Mouse (Mus musculus): ENCODE measurements around the gene Hmgxb4. TPM values are rescaled to one million over a fixed set of nuclear protein-coding genes. Genes with fewer than 3 reads are reported as not detected.
"Not testable (repeated sequence)": the region's sequence is repeated elsewhere in the genome, so short reads cannot be mapped to it uniquely, and the experiment has no call there.

Gene Hmgxb4
- 51.1 and 51.2 TPM in 2 replicates for polyA plus RNA-seq (2015; fragmentation: Nextera tagmentation; extraction: Ambion mirVana)

GRCm38 (mm10) chr8:74993081-74993474, at the start of gene Hmgxb4:
TSS of gene Hmgxb4 (plus strand) at chr8:74993356.
- 11% methylated on average over 8 of the region's 8 CpGs for WGBS
- Histone ChIP-seq H3K27ac (peak within 1 kb of the TSS; percentile 96), H3K4me2 (peak within 1 kb of the TSS; percentile 66), H3K4me3 (peak within 1 kb of the TSS; percentile 90), H3K9me3 (replicated peaks) (no peaks in the 10 kb centered on the region), H3K27me3 (0 out of 2 replicates have a peak, but pooled peaks cover 6% of the 10 kb centered on the region), H3K4me1 (peaks cover 15% of the 10 kb centered on the region), H3K36me3 (ENCODE audit: poor library complexity, severe bottlenecking) (no peaks in the 10 kb centered on the region), H3K9ac (peak within 1 kb of the TSS; percentile 98)
- ATAC-seq = peak; percentile 20

GRCm38 (mm10) chr8:74949445-74949844, 43.7 kb upstream of the Hmgxb4 start:
- Histone ChIP-seq H3K27me3 (no peaks in the 10 kb centered on the region), H3K9me3 (replicated peaks) (no peaks in the 10 kb centered on the region), H3K4me1 (no peaks in the 10 kb centered on the region), H3K27ac (no peak overlapping the region), H3K9ac (no peak overlapping the region), H3K36me3 (ENCODE audit: poor library complexity, severe bottlenecking) (no peaks in the 10 kb centered on the region), H3K4me3 (no peak overlapping the region), H3K4me2 (no peak overlapping the region)
- ATAC-seq = no peak
- 92% methylated on average over 1 of the region's 1 CpGs for WGBS

DNA sequence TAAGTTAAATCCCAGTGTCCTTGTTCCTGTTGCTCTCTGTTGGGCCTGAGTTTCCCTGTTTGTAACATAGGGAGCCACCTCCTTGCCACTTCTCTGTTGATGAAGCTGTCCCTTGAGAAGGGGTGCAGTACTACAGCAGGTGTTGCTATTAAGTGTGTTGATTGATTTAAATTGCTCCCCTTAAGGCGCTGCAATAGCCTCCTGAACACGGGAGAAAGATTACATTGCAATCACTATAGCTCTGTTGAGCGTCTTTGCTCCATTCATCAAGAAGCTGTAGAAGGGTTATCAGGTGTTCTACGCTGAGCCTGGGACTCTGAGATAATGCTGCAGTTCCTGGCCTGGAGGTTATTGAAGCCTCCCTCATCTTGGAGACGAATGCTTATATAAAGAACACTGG, 29.2 kb upstream of the Hmgxb4 start:
- Histone ChIP-seq H3K27me3 (no peaks in the 10 kb centered on the region), H3K4me2 (no peak overlapping the region), H3K4me3 (no peak overlapping the region), H3K4me1 (no peaks in the 10 kb centered on the region), H3K36me3 (ENCODE audit: poor library complexity, severe bottlenecking) (no peaks in the 10 kb centered on the region), H3K9me3 (replicated peaks) (no peaks in the 10 kb centered on the region), H3K9ac (no peak overlapping the region), H3K27ac (no peak overlapping the region)
- no peak for ATAC-seq
- 82% methylated on average over 5 of the region's 5 CpGs for WGBS

DNA sequence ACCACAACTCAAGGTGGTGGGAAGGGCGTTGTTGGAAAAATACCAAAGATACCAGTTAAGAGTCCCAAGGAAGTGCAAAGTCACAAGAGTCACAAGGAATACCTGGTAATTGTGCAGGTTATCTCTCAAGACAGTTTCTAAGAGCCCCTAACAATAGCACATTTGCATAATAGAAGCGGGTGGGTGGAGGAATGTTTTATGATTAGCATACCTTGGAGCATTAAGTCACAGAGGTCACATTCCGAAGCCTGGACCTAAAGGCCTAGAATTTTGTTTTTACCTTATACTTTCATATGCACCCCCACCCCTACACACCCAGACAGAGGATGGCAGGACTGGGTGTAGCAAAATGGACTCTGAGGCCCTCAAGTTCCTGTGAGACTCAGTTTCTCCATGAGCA, 22.9 kb upstream of the Hmgxb4 start:
- not testable (repeated sequence) for H3K36me3 ChIP-seq (ENCODE audit: poor library complexity, severe bottlenecking); H3K4me1 ChIP-seq; H3K27ac ChIP-seq; H3K27me3 ChIP-seq; H3K4me2 ChIP-seq; ATAC-seq; H3K4me3 ChIP-seq; H3K9me3 ChIP-seq (replicated peaks); H3K9ac ChIP-seq
- WGBS = 87% methylated on average over 3 of the region's 3 CpGs

DNA sequence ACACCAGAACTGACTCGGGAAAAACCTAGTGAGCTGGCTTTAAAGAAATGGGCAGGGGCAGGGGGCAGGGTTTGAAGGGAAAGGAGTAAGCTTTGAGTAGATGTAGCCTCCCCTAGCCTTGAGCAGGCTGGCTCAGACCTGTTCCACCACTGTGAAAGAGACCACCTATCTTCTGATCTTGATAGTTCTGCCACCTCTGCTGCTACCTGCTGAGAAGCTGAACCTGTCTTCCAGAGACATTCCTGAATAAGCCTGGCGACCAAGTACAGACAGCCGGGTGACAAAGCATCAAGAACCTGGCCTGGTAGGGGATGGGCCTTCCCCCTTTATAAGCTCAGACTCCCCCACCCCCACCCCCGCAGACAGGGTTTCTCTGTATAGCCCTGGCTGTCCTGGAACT, 21.5 kb upstream of the Hmgxb4 start:
- Histone ChIP-seq H3K9ac (no peak overlapping the region), H3K9me3 (replicated peaks) (no peaks in the 10 kb centered on the region), H3K27ac (no peak overlapping the region), H3K27me3 (no peaks in the 10 kb centered on the region), H3K4me3 (no peak overlapping the region), H3K36me3 (ENCODE audit: poor library complexity, severe bottlenecking) (no peaks in the 10 kb centered on the region), H3K4me2 (no peak overlapping the region), H3K4me1 (0 out of 2 replicates have a peak, but pooled peaks cover 5% of the 10 kb centered on the region)
- WGBS = 83% methylated on average over 4 of the region's 4 CpGs
- ATAC-seq = no peak

GRCm38 (mm10) chr8:74972322-74972883, 20.8 kb upstream of the Hmgxb4 start:
- Histone ChIP-seq H3K36me3 (ENCODE audit: poor library complexity, severe bottlenecking) (no peaks in the 10 kb centered on the region), H3K27ac (no peak overlapping the region), H3K4me2 (no peak overlapping the region), H3K4me1 (0 out of 2 replicates have a peak, but pooled peaks cover 5% of the 10 kb centered on the region), H3K9me3 (replicated peaks) (no peaks in the 10 kb centered on the region), H3K4me3 (no peak overlapping the region), H3K9ac (no peak overlapping the region), H3K27me3 (no peaks in the 10 kb centered on the region)
- 84% methylated on average over 7 of the region's 7 CpGs for WGBS
- no peak for ATAC-seq

- Histone ChIP-seq H3K9ac (no peak overlapping the region), H3K27me3 (no peaks in the 10 kb centered on the region), H3K9me3 (replicated peaks) (no peaks in the 10 kb centered on the region), H3K36me3 (ENCODE audit: poor library complexity, severe bottlenecking) (no peaks in the 10 kb centered on the region), H3K4me3 (no peak overlapping the region), H3K4me2 (no peak overlapping the region), H3K4me1 (0 out of 2 replicates have a peak, but pooled peaks cover 5% of the 10 kb centered on the region), H3K27ac (no peak overlapping the region)
- peak; percentile 67 for ATAC-seq
- 59% methylated on average over 8 of the region's 8 CpGs for WGBS
These were observed 19.9 kb upstream of the Hmgxb4 start for GRCm38 (mm10) chr8:74973121-74973869.

DNA sequence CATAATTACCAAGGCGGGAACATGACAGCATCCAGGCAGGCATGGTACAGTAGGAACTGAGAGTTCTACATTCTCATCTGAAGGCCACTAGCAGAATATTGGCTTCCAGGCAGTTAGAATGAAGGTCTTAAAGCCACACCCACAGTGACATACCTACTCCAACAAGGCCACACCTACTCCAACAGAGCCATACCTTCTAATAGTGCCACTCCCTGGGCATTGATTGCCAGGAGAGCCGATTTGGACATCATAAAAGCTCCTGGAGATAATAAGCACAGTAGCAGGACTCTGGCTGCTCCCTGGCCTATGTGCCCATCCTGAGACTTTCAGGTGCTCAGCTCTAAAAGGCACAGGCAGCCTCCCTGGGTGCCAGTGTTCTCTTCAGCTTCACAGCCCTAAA, 19.3 kb upstream of the Hmgxb4 start:
- Histone ChIP-seq H3K4me1 (0 out of 2 replicates have a peak, but pooled peaks cover 5% of the 10 kb centered on the region), H3K9me3 (replicated peaks) (no peaks in the 10 kb centered on the region), H3K36me3 (ENCODE audit: poor library complexity, severe bottlenecking) (no peaks in the 10 kb centered on the region), H3K27ac (no peak overlapping the region), H3K4me2 (no peak overlapping the region), H3K27me3 (no peaks in the 10 kb centered on the region), H3K9ac (no peak overlapping the region), H3K4me3 (no peak overlapping the region)
- 83% methylated on average over 2 of the region's 2 CpGs for WGBS
- ATAC-seq = no peak

- H3K27me3 ChIP-seq = no peaks in the 10 kb centered on the region
- H3K9ac ChIP-seq = no peak overlapping the region
- no peak overlapping the region for H3K4me3 ChIP-seq
- no peak overlapping the region for H3K4me2 ChIP-seq
- no peaks in the 10 kb centered on the region for H3K36me3 ChIP-seq (ENCODE audit: poor library complexity, severe bottlenecking)
- WGBS = 76% methylated on average over 1 of the region's 1 CpGs
- H3K4me1 ChIP-seq = 0 out of 2 replicates have a peak, but pooled peaks cover 5% of the 10 kb centered on the region
- no peak for ATAC-seq
- H3K9me3 ChIP-seq (replicated peaks) = no peaks in the 10 kb centered on the region
- H3K27ac ChIP-seq = no peak overlapping the region
These were observed 15.7 kb upstream of the Hmgxb4 start for GRCm38 (mm10) chr8:74977427-74977826.

DNA sequence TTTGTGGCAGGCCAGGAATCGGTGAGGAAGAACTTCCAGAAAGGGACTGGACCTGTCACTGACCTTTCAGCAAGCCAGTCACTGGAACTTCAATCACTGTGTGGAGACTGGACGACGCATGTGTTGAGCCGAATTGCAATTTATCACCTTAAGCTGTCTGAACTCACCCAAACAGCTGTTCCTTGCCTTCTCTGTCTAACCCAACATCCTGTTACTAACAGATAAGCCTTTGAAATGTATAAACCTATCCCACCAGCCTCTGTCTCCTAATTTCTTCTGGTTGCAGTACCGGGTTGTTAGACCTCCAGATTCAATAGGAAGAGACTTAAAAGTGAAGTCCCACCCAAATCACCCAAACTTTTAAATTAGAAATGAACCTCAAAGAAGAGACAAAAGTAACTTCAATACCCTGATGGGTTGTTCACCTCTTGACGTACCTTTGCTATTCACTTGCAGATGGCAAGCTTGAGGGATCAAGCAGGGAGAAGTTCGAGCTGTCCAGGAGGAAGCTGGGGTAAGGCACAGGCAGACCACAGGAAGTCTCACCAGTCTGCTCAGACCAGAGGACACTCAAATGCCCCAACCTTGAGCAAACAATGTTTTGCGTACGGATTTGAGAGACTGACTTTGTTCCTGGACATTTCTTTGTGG, 13.0 kb upstream of the Hmgxb4 start:
- no peaks in the 10 kb centered on the region for H3K4me1 ChIP-seq
- H3K27ac ChIP-seq = no peak overlapping the region
- ATAC-seq = no peak
- no peak overlapping the region for H3K4me3 ChIP-seq
- H3K9me3 ChIP-seq (replicated peaks) = peaks cover 4% of the 10 kb centered on the region; the same call in 1 of the 2 replicates
- no peaks in the 10 kb centered on the region for H3K36me3 ChIP-seq (ENCODE audit: poor library complexity, severe bottlenecking)
- H3K4me2 ChIP-seq = no peak overlapping the region
- no peak overlapping the region for H3K9ac ChIP-seq
- no peaks in the 10 kb centered on the region for H3K27me3 ChIP-seq
- WGBS = 77% methylated on average over 9 of the region's 9 CpGs

GRCm38 (mm10) chr8:74980711-74981062, 12.5 kb upstream of the Hmgxb4 start:
- WGBS = 1% methylated on average over 5 of the region's 5 CpGs

DNA sequence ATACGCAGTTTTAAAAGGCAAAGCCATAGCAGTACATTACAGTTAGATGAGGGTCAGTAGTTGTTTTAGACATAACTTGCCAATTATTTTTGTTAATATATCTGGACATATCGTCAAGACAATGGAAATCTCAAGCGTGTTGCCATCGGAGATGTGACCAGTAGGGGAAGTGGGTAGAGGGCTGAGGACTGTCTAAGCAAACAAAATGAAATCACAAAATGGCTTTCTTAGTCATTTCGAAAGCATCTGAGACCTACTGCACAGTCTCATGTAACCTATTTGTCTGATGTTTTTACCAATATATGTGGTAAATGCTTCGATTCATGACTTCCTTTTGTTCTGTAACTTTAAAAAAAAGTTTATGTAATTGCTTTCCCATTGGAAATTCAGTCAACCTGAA, 11.3 kb upstream of the Hmgxb4 start:
- Histone ChIP-seq H3K27ac (no peak overlapping the region), H3K4me2 (no peak overlapping the region), H3K9me3 (replicated peaks) (peaks cover 4% of the 10 kb centered on the region; the same call in 1 of the 2 replicates), H3K36me3 (ENCODE audit: poor library complexity, severe bottlenecking) (no peaks in the 10 kb centered on the region), H3K9ac (no peak overlapping the region), H3K27me3 (no peaks in the 10 kb centered on the region), H3K4me3 (no peak overlapping the region), H3K4me1 (no peaks in the 10 kb centered on the region)
- 88% methylated on average over 6 of the region's 6 CpGs for WGBS
- no peak for ATAC-seq

More at GRCm38 (mm10) chr8:74980711-74981062, 12.5 kb upstream of the Hmgxb4 start:
- peak; percentile 68; the same call in 1 of the 2 replicates for ATAC-seq
- Histone ChIP-seq H3K4me1 (no peaks in the 10 kb centered on the region), H3K36me3 (ENCODE audit: poor library complexity, severe bottlenecking) (no peaks in the 10 kb centered on the region), H3K9ac (no peak overlapping the region), H3K4me2 (no peak overlapping the region), H3K9me3 (replicated peaks) (peaks cover 4% of the 10 kb centered on the region; the same call in 1 of the 2 replicates), H3K4me3 (no peak overlapping the region), H3K27ac (no peak overlapping the region), H3K27me3 (no peaks in the 10 kb centered on the region)

Data from forebrain, embryonic 13.5 days (tissue).